Mouse (Mus musculus) stomach, postnatal 0 days (tissue): ENCODE data around the gene Fank1.

Experiments used
- CTCF ChIP-seq: IDR thresholded peaks from 2 replicates; pipeline ENCODE4 v1.5.1; 2016; ENCODE audit warnings: antibody characterized with exemption, low read depth, mild to moderate bottlenecking, moderate library complexity
- EP300 ChIP-seq: optimal IDR thresholded peaks from 2 replicates; pipeline ENCODE3; 2016; ENCODE audit warnings: antibody characterized with exemption

GRCm38 (mm10) chr7:133858506-133858905, 81.8 kb downstream of the Fank1 start:
- TF ChIP-seq CTCF = no peak
- TF ChIP-seq EP300 = no peak
